In the genomic region with DNA sequence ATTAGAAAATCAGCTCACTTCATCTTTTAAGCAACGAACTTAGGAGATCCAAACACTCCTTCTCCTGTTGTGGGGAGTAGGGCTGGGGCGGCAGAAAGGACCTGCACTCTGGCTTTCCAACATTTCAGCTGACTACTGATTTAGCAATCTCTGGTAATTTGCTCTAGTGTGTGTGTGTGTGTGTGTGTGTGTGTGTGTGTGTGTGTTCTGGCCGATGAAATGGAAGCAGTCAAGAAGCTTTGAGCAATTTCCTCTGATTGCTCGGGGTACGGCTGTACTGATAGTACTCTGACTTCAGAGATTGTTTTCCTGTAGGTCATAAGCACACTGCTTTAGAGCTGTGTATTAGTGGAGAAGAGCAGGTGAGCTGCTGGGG, we compare ENCODE assay signal across 17 mouse cellular contexts. TPM values are rescaled to one million over a fixed set of nuclear protein-coding genes. Genes with fewer than 3 reads are reported as not detected.
A peak's percentile ranks its signal among the peaks of the same experiment; 100 is the strongest.
DNase-seq lines count a peak whose midpoint lies in the region; ATAC-seq and TF ChIP-seq lines count a peak whose summit lies in the region.
"Had no signal": no experiment of that assay in that cellular context is flagged by ENCODE, and none has a peak within 500 bp of the region (broad histone marks: within the 10 kb centered on the region; RNA-seq: fewer than 3 reads in every experiment).

No protein-coding gene starts in this region.

- TF ChIP-seq CTCF in cerebellum, adult 2 months (IDR thresholded peaks at IDR 0.05; ENCODE audit: borderline replicate concordance, insufficient read depth, low read depth, low read length) = no peak
- TF ChIP-seq CTCF in olfactory bulb, adult 2 months (IDR thresholded peaks at IDR 0.05; ENCODE audit: insufficient read depth, low read depth, low read length) = no peak

- peaks cover 15% of the 10 kb centered on the region for H3K4me1 ChIP-seq in cerebellum, adult 2 months (ENCODE audit: control insufficient read depth, insufficient read depth, low read length)
- H3K4me1 ChIP-seq in heart, embryonic 12.5 days (replicated peaks) = peaks cover 9% of the 10 kb centered on the region
- no peaks in the 10 kb centered on the region for H3K4me1 ChIP-seq in midbrain, embryonic 16.5 days (ENCODE audit: control insufficient read depth, insufficient read depth, low read length)
- H3K4me1 ChIP-seq in midbrain, embryonic 13.5 days (replicated peaks) = no peaks in the 10 kb centered on the region
- H3K4me1 ChIP-seq in olfactory bulb, adult 2 months (ENCODE audit: control insufficient read depth, insufficient read depth, low read length) = peaks cover 10% of the 10 kb centered on the region
- H3K4me1 ChIP-seq: hindbrain, embryonic 12.5 days; limb, embryonic 12.5 days; midbrain, embryonic 12.5 days; neural tube, embryonic 13.5 days had no signal

- WGBS in cerebellum, adult 2 months = 42% methylated on average over 5 of the region's 5 CpGs
- 34% methylated on average over 5 of the region's 5 CpGs for WGBS in heart, embryonic 12.5 days
- WGBS in midbrain, embryonic 16.5 days = 76% methylated on average over 5 of the region's 5 CpGs
- 80% methylated on average over 4 of the region's 5 CpGs for WGBS in midbrain, embryonic 13.5 days
- WGBS in olfactory bulb, adult 2 months = 27% methylated on average over 5 of the region's 5 CpGs

- no peak for ATAC-seq in heart, embryonic 12.5 days (ENCODE audit: insufficient number of reproducible peaks, low FRiP score)
- peak; percentile 49; the same call in 1 of the 2 replicates for ATAC-seq in midbrain, embryonic 16.5 days
- ATAC-seq in midbrain, embryonic 13.5 days = no peak
- no peak for ATAC-seq in inflammation-experienced regulatory T-cells, adult 6 months
- ATAC-seq: liver, postnatal 0 days had no signal

- H3K27me3 ChIP-seq in cerebellum, adult 2 months (ENCODE audit: control insufficient read depth, insufficient read depth, low read length) = no peaks in the 10 kb centered on the region
- peaks cover 39% of the 10 kb centered on the region for H3K27me3 ChIP-seq in heart, embryonic 12.5 days (replicated peaks)
- H3K27me3 ChIP-seq in midbrain, embryonic 16.5 days (ENCODE audit: control insufficient read depth, insufficient read depth, low read depth, low read length) = 0 out of 2 replicates have a peak, but pooled peaks cover 2% of the 10 kb centered on the region
- H3K27me3 ChIP-seq in midbrain, embryonic 13.5 days = peaks cover 6% of the 10 kb centered on the region; the same call in 1 of the 2 replicates

- H3K9ac ChIP-seq in heart, embryonic 12.5 days = no peak overlapping the region
- H3K9ac ChIP-seq in midbrain, embryonic 16.5 days (ENCODE audit: low read depth, low read length) = no peak overlapping the region
- no peak overlapping the region for H3K9ac ChIP-seq in midbrain, embryonic 13.5 days (replicated peaks)
- H3K9ac ChIP-seq: hindbrain, embryonic 12.5 days; limb, embryonic 12.5 days; liver, postnatal 0 days; midbrain, embryonic 12.5 days; neural tube, embryonic 13.5 days had no signal

- TF ChIP-seq POLR2A in cerebellum, adult 2 months (IDR thresholded peaks at IDR 0.05; ENCODE audit: borderline replicate concordance, insufficient read depth, low read length) = no peak
- TF ChIP-seq POLR2A in olfactory bulb, adult 2 months (IDR thresholded peaks at IDR 0.05; ENCODE audit: insufficient read depth, low read depth, low read length) = no peak

- no peak for DNase-seq in cerebellum, adult 2 months
- DNase-seq in cerebellum, adult 9-11 months = no peak
- DNase-seq in heart, postnatal 25 days (ENCODE audit: low spot score) = no peak
- DNase-seq: layer of hippocampus, postnatal 36 days; liver, postnatal 0 days; right cerebral cortex, adult 18-20 months had no signal

- intact Hi-C loops in heart, postnatal 25 days (cut with DNase I) = loop anchor here (5.0 kb wide), 2 partner anchors 143 to 237 kb away; partner anchors contain the start of genes Ddx3x and Gpr82

- H3K4me2 ChIP-seq in heart, embryonic 12.5 days = no peak overlapping the region
- H3K4me2 ChIP-seq in midbrain, embryonic 16.5 days (ENCODE audit: low read length) = no peak overlapping the region
- H3K4me2 ChIP-seq in midbrain, embryonic 13.5 days (replicated peaks) = no peak overlapping the region
- H3K4me2 ChIP-seq: hindbrain, embryonic 12.5 days; limb, embryonic 12.5 days; midbrain, embryonic 12.5 days; neural tube, embryonic 13.5 days had no signal

- H3K36me3 ChIP-seq in heart, embryonic 12.5 days = no peaks in the 10 kb centered on the region
- H3K36me3 ChIP-seq in midbrain, embryonic 16.5 days (ENCODE audit: control insufficient read depth, insufficient read depth, low read length) = 0 out of 2 replicates have a peak, but pooled peaks cover 2% of the 10 kb centered on the region
- H3K36me3 ChIP-seq in midbrain, embryonic 13.5 days = peaks cover 5% of the 10 kb centered on the region; the same call in 1 of the 2 replicates
- H3K36me3 ChIP-seq: hindbrain, embryonic 12.5 days; limb, embryonic 12.5 days; midbrain, embryonic 12.5 days had no signal

- peak overlapping the region; percentile 87 for H3K27ac ChIP-seq in cerebellum, adult 2 months (ENCODE audit: insufficient read depth, low read length)
- H3K27ac ChIP-seq in heart, embryonic 12.5 days (ENCODE audit: poor library complexity, severe bottlenecking) = 0 out of 2 replicates have a peak overlapping the region, but pooled peaks have one; percentile 33
- peak overlapping the region; percentile 18 for H3K27ac ChIP-seq in midbrain, embryonic 16.5 days (ENCODE audit: low read length)
- H3K27ac ChIP-seq in midbrain, embryonic 13.5 days = no peak overlapping the region
- peak overlapping the region; percentile 44; the same call in 1 of the 2 replicates for H3K27ac ChIP-seq in olfactory bulb, adult 2 months (ENCODE audit: insufficient read depth, low read depth, low read length)
- H3K27ac ChIP-seq: hindbrain, embryonic 12.5 days; kidney, postnatal 0 days; limb, embryonic 12.5 days; midbrain, embryonic 12.5 days; neural tube, embryonic 13.5 days had no signal

- no peaks in the 10 kb centered on the region for H3K9me3 ChIP-seq in heart, embryonic 12.5 days (replicated peaks)
- H3K9me3 ChIP-seq in midbrain, embryonic 16.5 days (replicated peaks; ENCODE audit: control insufficient read depth, low read length, poor library complexity, severe bottlenecking) = no peaks in the 10 kb centered on the region
- H3K9me3 ChIP-seq in midbrain, embryonic 13.5 days = no peaks in the 10 kb centered on the region
- H3K9me3 ChIP-seq: hindbrain, embryonic 12.5 days; limb, embryonic 12.5 days; midbrain, embryonic 12.5 days; neural tube, embryonic 13.5 days had no signal

- H3K4me3 ChIP-seq in cerebellum, adult 2 months (replicated peaks; ENCODE audit: insufficient read depth, low read depth, low read length) = no peak overlapping the region
- H3K4me3 ChIP-seq in heart, embryonic 12.5 days = no peak overlapping the region
- no peak overlapping the region for H3K4me3 ChIP-seq in midbrain, embryonic 16.5 days (ENCODE audit: low read depth, low read length)
- H3K4me3 ChIP-seq in midbrain, embryonic 13.5 days (replicated peaks) = no peak overlapping the region
- H3K4me3 ChIP-seq in olfactory bulb, adult 2 months (ENCODE audit: insufficient read depth, low read depth, low read length) = no peak overlapping the region
- H3K4me3 ChIP-seq: hindbrain, embryonic 12.5 days; limb, embryonic 12.5 days; midbrain, embryonic 12.5 days; neural tube, embryonic 13.5 days had no signal

RNA-seq across cellular contexts. Expression of gene Nyx, which starts 53.5 kb away (rescaled TPM):
- polyA plus RNA-seq in cerebellum, adult 2 months (2012; rRNA removed) = 0.65 and 0.79 TPM in 2 replicates
- 0.05 TPM in 2 replicates for polyA plus RNA-seq in heart, embryonic 12.5 days (2016; fragmentation: Nextera tagmentation; extraction: Ambion mirVana)
- total RNA-seq in heart, postnatal 25 days (2021) = under 1 TPM; 0.13 to 0.20 TPM
- polyA plus RNA-seq in midbrain, embryonic 16.5 days (2015; fragmentation: Nextera tagmentation; extraction: Ambion mirVana) = 0.23 and 0.31 TPM in 2 replicates
- polyA plus RNA-seq in midbrain, embryonic 13.5 days (2015; fragmentation: Nextera tagmentation; extraction: Ambion mirVana) = 0.10 and 0.16 TPM in 2 replicates
- polyA plus RNA-seq in olfactory bulb, adult 2 months (2012; ENCODE audit: insufficient read depth, insufficient read length, low replicate concordance, missing spikeins) = not detected in 2 replicates
- under 1 TPM in 1 of 3 experiments, not detected in 2; 0.07 TPM for polyA plus RNA-seq in inflammation-experienced regulatory T-cells, adult 6 months (2017; shearing (Covaris generic))
- polyA plus RNA-seq: embryonic facial prominence, embryonic 11.5 days had no signal
